Mouse (Mus musculus) right cerebral cortex, adult 2 months (tissue): ENCODE measurements at regions not wholly inside any gene's neighbourhood (a gene's known extent, or its start where the extent isn't known, plus 50 kb on each side); places are given as distances from the start of the nearest gene placed in this dataset.

Experiments
- DNase-seq, 2 experiments: peaks; one replicate each; pipeline ENCODE4 v3.0.0; 2021 to 2022; ENCODE audit warnings: low spot score in 2 of 2

GRCm38 (mm10) chr16:52746186-52746585 is 292.3 kb upstream of the Alcam start:
- DNase-seq, result no peak

GRCm38 (mm10) chr16:52744720-52745119 is 290.8 kb upstream of the Alcam start:
- DNase-seq, result no peak

GRCm38 (mm10) chr16:52742166-52742565 is 288.3 kb upstream of the Alcam start:
- DNase-seq, result no peak

- DNase-seq, result no peak
Measured at GRCm38 (mm10) chr16:52726120-52726844, 272.4 kb upstream of the Alcam start.

- no peak for DNase-seq
Measured at GRCm38 (mm10) chr16:52718231-52718932, 264.5 kb upstream of the Alcam start.

- DNase-seq, result no peak
Measured at GRCm38 (mm10) chr16:52690272-52690671, 236.4 kb upstream of the Alcam start.

- DNase-seq, result no peak
Measured at GRCm38 (mm10) chr16:52654825-52655224, 201.0 kb upstream of the Alcam start.
